9 mouse cellular contexts compared by ENCODE assay signal in genomic region chr12:27342691-27343605, GRCm38 (mm10). TPM values are rescaled to one million over a fixed set of nuclear protein-coding genes. Genes with fewer than 3 reads are reported as not detected.
DNase-seq lines count a peak whose midpoint lies in the region; ATAC-seq lines count a peak whose summit lies in the region.
"Had no signal": no experiment of that assay in that cellular context is flagged by ENCODE, and none has a peak within 500 bp of the region (broad histone marks: within the 10 kb centered on the region; RNA-seq: fewer than 3 reads in every experiment).

No protein-coding gene starts in this region.

- H3K27ac ChIP-seq in forebrain, embryonic 14.5 days (ENCODE audit: low read depth, low read length) = peak overlapping the region; percentile 100
- no peak overlapping the region for H3K27ac ChIP-seq in liver, embryonic 13.5 days
- peak overlapping the region; percentile 100 for H3K27ac ChIP-seq in neural tube, embryonic 13.5 days (replicated peaks)

- peaks cover 4% of the 10 kb centered on the region for H3K4me1 ChIP-seq in forebrain, embryonic 14.5 days (ENCODE audit: control insufficient read depth, insufficient read depth, low read length)
- 0 out of 2 replicates have a peak, but pooled peaks cover 6% of the 10 kb centered on the region for H3K4me1 ChIP-seq in liver, embryonic 13.5 days (replicated peaks)
- peaks cover 20% of the 10 kb centered on the region for H3K4me1 ChIP-seq in neural tube, embryonic 13.5 days (replicated peaks)

- peak; percentile 93 for ATAC-seq in forebrain, embryonic 14.5 days
- peak; percentile 68 for ATAC-seq in liver, embryonic 13.5 days (ENCODE audit: low read depth)
- ATAC-seq in neural tube, embryonic 13.5 days (ENCODE audit: low read depth) = peak; percentile 94

- under 1% methylated on average over 81 of the region's 83 CpGs for WGBS in forebrain, embryonic 14.5 days
- WGBS in liver, embryonic 13.5 days (ENCODE audit: insufficient replicate concordance) = under 1% methylated on average over 70 of the region's 83 CpGs
- under 1% methylated on average over 71 of the region's 83 CpGs for WGBS in neural tube, embryonic 13.5 days

- intact Hi-C loops in heart, postnatal 14 days (cut with DNase I) = loop anchor here (10.0 kb wide), 3 partner anchors 262 to 1092 kb away; no protein-coding TSS in a partner anchor

- peak overlapping the region; percentile 76 for H3K4me2 ChIP-seq in forebrain, embryonic 14.5 days (ENCODE audit: low read length)
- peak overlapping the region; percentile 61 for H3K4me2 ChIP-seq in liver, embryonic 13.5 days
- peak overlapping the region; percentile 65 for H3K4me2 ChIP-seq in neural tube, embryonic 13.5 days

- peak; percentile 12 for DNase-seq in thymus, postnatal 4 days
- DNase-seq in thymus, postnatal 0 days (ENCODE audit: low spot score) = no peak
- peak; percentile 99 for DNase-seq in forebrain, embryonic 14.5 days (ENCODE audit: low spot score)
- DNase-seq in heart, postnatal 14 days = peak; percentile 75
- DNase-seq in layer of hippocampus, adult 11-12 months (ENCODE audit: low spot score) = peak; percentile 90
- DNase-seq in liver, embryonic 13.5 days = peak; percentile 32
- DNase-seq in urinary bladder, postnatal 25 days (ENCODE audit: low spot score) = peak; percentile 46

- peak overlapping the region; percentile 100 for H3K9ac ChIP-seq in forebrain, embryonic 14.5 days (ENCODE audit: low read length)
- no peak overlapping the region for H3K9ac ChIP-seq in liver, embryonic 13.5 days
- peak overlapping the region; percentile 100 for H3K9ac ChIP-seq in neural tube, embryonic 13.5 days

- H3K27me3 ChIP-seq in forebrain, embryonic 14.5 days (replicated peaks; ENCODE audit: control insufficient read depth, insufficient read depth, low read length) = no peaks in the 10 kb centered on the region
- peaks cover 66% of the 10 kb centered on the region for H3K27me3 ChIP-seq in liver, embryonic 13.5 days
- no peaks in the 10 kb centered on the region for H3K27me3 ChIP-seq in neural tube, embryonic 13.5 days

- H3K9me3 ChIP-seq in forebrain, embryonic 14.5 days (replicated peaks; ENCODE audit: control insufficient read depth, low read length) = no peaks in the 10 kb centered on the region
- no peaks in the 10 kb centered on the region for H3K9me3 ChIP-seq in liver, embryonic 13.5 days (replicated peaks)
- no peaks in the 10 kb centered on the region for H3K9me3 ChIP-seq in neural tube, embryonic 13.5 days

- H3K4me3 ChIP-seq in forebrain, embryonic 14.5 days (ENCODE audit: low read depth, low read length) = peak overlapping the region; percentile 100
- peak overlapping the region; percentile 53 for H3K4me3 ChIP-seq in liver, embryonic 13.5 days (replicated peaks)
- H3K4me3 ChIP-seq in neural tube, embryonic 13.5 days = peak overlapping the region; percentile 100
- H3K4me3 ChIP-seq: megakaryocyte, embryonic 14.5 days had no signal

- H3K36me3 ChIP-seq in forebrain, embryonic 14.5 days (ENCODE audit: control insufficient read depth, insufficient read depth, low read length) = peaks cover 17% of the 10 kb centered on the region
- H3K36me3 ChIP-seq in liver, embryonic 13.5 days = no peaks in the 10 kb centered on the region
- no peaks in the 10 kb centered on the region for H3K36me3 ChIP-seq in neural tube, embryonic 13.5 days

RNA-seq across cellular contexts. Expression of gene Sox11, which starts 0.6 kb away (rescaled TPM):
- polyA plus RNA-seq in thymus, postnatal 0 days (2015; fragmentation: Nextera tagmentation; extraction: Ambion mirVana) = 0.18 and 0.36 TPM in 2 replicates
- 948 and 1,039 TPM in 2 replicates for polyA plus RNA-seq in forebrain, embryonic 14.5 days (2014; fragmentation: Nextera tagmentation; extraction: Ambion mirVana)
- total RNA-seq in heart, postnatal 14 days (2021) = under 1 TPM; 0.57 to 0.76 TPM
- polyA plus RNA-seq in liver, embryonic 13.5 days (2015; fragmentation: Nextera tagmentation; extraction: Ambion mirVana) = 2.1 and 2.6 TPM in 2 replicates
- polyA plus RNA-seq in neural tube, embryonic 13.5 days (2015; fragmentation: Nextera tagmentation; extraction: Ambion mirVana) = 512 and 534 TPM in 2 replicates

Comparison
In these comparisons a context has a peak if more than half of its experiments do, and no peak if none do; other contexts are left out.
1. RNA of gene Sox11, which starts 0.6 kb away (polyA plus RNA-seq): 948 to 1,039 TPM in forebrain, embryonic 14.5 days and 512 to 534 TPM in neural tube, embryonic 13.5 days; 2.1 to 2.6 TPM in liver, embryonic 13.5 days and 0.18 to 0.36 TPM in thymus, postnatal 0 days; every median in the first group is over 100 times any median in the second.
2. Peak in every context shown above with its lines, with median percentiles within 50 percentile points of each other: ATAC-seq, H3K4me2 ChIP-seq and H3K4me3 ChIP-seq.